Mouse (Mus musculus) liver, embryonic 11.5 days (tissue): ENCODE results near the gene Uba52. TPM values are rescaled to one million over a fixed set of nuclear protein-coding genes. Genes with fewer than 3 reads are reported as not detected.

Experiments used
- ATAC-seq: fragments of 200-750 bp; cut with Nextera tagmentation; replicated peaks from 2 replicates; pipeline ENCODE4 v1.8.0; 2017; ENCODE audit warnings: moderate number of reproducible peaks, mild to moderate bottlenecking, moderate TSS enrichment, moderate library complexity; ENCODE audit not compliant: low FRiP score
- DNase-seq: peaks from one replicate; pipeline ENCODE4 v3.0.0-alpha.2; 2017; ENCODE audit warnings: low spot score
- H3K27ac ChIP-seq: fragments of 300-500 bp; sonication (generic); 2 replicates; pipeline ENCODE4 v1.5.1; 2014; ENCODE audit warnings: mild to moderate bottlenecking, low read depth, low read length, control low read depth
- H3K27me3 ChIP-seq: fragments of 300-500 bp; sonication (generic); replicated peaks from 2 replicates; pipeline ENCODE4 v1.6.1; 2014; ENCODE audit warnings: low read length, mixed read lengths; ENCODE audit not compliant: control insufficient read depth, insufficient read depth
- H3K36me3 ChIP-seq: fragments of 300-500 bp; sonication (generic); 2 replicates; pipeline ENCODE4 v1.6.1; 2014; ENCODE audit warnings: mild to moderate bottlenecking, low read length, moderate library complexity, mixed read lengths; ENCODE audit not compliant: control insufficient read depth, insufficient read depth
- H3K4me1 ChIP-seq: fragments of 300-500 bp; sonication (generic); replicated peaks from 2 replicates; pipeline ENCODE4 v1.6.1; 2014; ENCODE audit warnings: low read length, mixed read lengths; ENCODE audit not compliant: control insufficient read depth, insufficient read depth
- H3K4me2 ChIP-seq: fragments of 300-500 bp; sonication (generic); 2 replicates; pipeline ENCODE4 v1.6.1; 2014; ENCODE audit warnings: mild to moderate bottlenecking, control low read depth, moderate library complexity
- H3K4me3 ChIP-seq: fragments of 300-500 bp; sonication (generic); 2 replicates; pipeline ENCODE4 v1.5.1; 2014; ENCODE audit warnings: low read depth, low read length, control low read depth
- H3K9ac ChIP-seq: fragments of 300-500 bp; sonication (generic); 2 replicates; pipeline ENCODE4 v1.6.1; 2014; ENCODE audit warnings: low read depth, low read length, control low read depth
- H3K9me3 ChIP-seq: fragments of 300-500 bp; sonication (generic); 2 replicates; pipeline ENCODE4 v1.6.1; 2016; ENCODE audit warnings: low read length, inconsistent platforms, mixed read lengths; ENCODE audit not compliant: control insufficient read depth
- WGBS: fragments of 180-500 bp; shearing (Covaris S2); extraction: QIAGEN DNeasy Blood & Tissue Kit; methylation state at CpG from one replicate; pipeline ENCODE4 v1.1.7; 2014; 5-methylcytosine and 5-hydroxymethylcytosine counted together
- polyA plus RNA-seq: library from polyadenylated mRNA; unstranded; fragments of >200 nt; fragmentation: Nextera tagmentation; extraction: Ambion mirVana; gene quantifications from 2 replicates; pipeline ENCODE4 v1.2.1, GENCODE M21; 2014

The Uba52 gene
- polyA plus RNA-seq, 1 experiment from 2014 or later: 1,077 TPM

DNA sequence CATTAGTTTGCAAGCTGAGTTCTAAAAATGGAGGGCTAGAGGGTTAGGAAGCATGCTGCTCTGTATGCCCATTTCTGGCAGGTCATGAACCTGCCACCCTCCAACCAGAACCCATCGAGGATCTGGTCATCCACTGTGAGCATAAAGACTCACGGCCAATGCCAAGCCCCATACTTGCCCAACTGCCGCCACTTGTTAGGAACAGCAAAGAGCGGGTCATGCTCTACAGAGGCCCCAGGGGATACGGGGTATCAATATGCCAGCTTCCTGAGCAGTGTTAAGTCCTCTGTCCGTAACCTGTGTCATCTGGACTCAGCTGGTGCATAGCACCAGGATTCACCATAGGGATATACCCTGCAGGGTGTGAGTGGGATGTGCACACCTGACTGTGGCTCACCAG is 46.4 kb downstream of the Uba52 start:
- peaks cover 2% of the 10 kb centered on the region; the same call in 1 of the 2 replicates for H3K36me3 ChIP-seq
- H3K9me3 ChIP-seq: no peaks in the 10 kb centered on the region
- no peak overlapping the region for H3K4me3 ChIP-seq
- H3K9ac ChIP-seq: no peak overlapping the region
- no peak overlapping the region for H3K4me2 ChIP-seq
- DNase-seq: no peak
- ATAC-seq: no peak
- 86% methylated on average over 6 of the region's 6 CpGs for WGBS
- peaks cover 15% of the 10 kb centered on the region for H3K4me1 ChIP-seq
- no peaks in the 10 kb centered on the region for H3K27me3 ChIP-seq
- H3K27ac ChIP-seq: no peak overlapping the region

DNA sequence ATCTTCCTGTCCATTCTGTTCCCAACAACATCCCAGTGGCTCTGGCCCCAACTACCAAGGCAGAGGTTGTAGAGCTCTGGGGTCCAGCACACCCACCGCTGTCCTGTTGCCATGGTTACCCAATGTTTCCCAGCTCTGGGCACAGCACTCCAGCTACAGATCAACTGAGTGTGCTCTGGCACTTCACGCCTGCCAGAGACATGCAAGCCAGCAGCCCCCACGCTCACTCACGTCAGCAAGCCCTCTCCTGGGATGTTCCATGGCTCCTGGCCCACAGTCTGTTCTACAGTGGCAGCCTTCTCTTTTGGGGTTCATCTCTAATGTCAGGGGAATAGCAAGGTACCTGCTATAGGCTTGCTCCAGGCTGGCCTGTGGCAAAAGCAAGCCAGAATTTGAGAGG is 47.3 kb downstream of the Uba52 start:
- no peak overlapping the region for H3K27ac ChIP-seq
- ATAC-seq: no peak

DNA sequence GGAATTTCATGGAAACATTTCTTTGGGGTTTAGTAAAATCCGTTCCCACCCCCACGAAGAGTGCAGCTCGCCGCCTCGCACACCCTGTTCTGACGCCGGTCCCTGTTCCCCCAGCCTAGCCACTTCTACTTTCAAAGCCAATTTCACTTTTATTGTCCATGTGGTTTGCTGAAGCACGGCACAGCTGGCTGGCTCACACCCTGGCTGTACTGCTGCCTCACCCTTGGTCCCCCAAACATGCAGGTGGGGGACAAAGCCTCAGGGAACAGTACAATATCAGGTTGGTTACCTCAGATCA is 48.1 kb downstream of the Uba52 start:
- Histone ChIP-seq H3K9ac (no peak overlapping the region), H3K4me2 (no peak overlapping the region), H3K4me1 (peaks cover 10% of the 10 kb centered on the region), H3K27me3 (no peaks in the 10 kb centered on the region), H3K9me3 (no peaks in the 10 kb centered on the region), H3K27ac (no peak overlapping the region), H3K36me3 (peaks cover 2% of the 10 kb centered on the region; the same call in 1 of the 2 replicates), H3K4me3 (no peak overlapping the region)
- 94% methylated on average over 8 of the region's 8 CpGs for WGBS
- ATAC-seq: no peak
- no peak for DNase-seq

More for the DNA sequence above, 47.3 kb downstream of the Uba52 start:
- no peaks in the 10 kb centered on the region for H3K9me3 ChIP-seq
- H3K4me2 ChIP-seq: no peak overlapping the region
- no peak overlapping the region for H3K4me3 ChIP-seq
- no peaks in the 10 kb centered on the region for H3K27me3 ChIP-seq
- no peak overlapping the region for H3K9ac ChIP-seq
- H3K36me3 ChIP-seq: peaks cover 2% of the 10 kb centered on the region; the same call in 1 of the 2 replicates
- WGBS: 88% methylated on average over 4 of the region's 4 CpGs
- DNase-seq: no peak
- peaks cover 10% of the 10 kb centered on the region for H3K4me1 ChIP-seq

DNA sequence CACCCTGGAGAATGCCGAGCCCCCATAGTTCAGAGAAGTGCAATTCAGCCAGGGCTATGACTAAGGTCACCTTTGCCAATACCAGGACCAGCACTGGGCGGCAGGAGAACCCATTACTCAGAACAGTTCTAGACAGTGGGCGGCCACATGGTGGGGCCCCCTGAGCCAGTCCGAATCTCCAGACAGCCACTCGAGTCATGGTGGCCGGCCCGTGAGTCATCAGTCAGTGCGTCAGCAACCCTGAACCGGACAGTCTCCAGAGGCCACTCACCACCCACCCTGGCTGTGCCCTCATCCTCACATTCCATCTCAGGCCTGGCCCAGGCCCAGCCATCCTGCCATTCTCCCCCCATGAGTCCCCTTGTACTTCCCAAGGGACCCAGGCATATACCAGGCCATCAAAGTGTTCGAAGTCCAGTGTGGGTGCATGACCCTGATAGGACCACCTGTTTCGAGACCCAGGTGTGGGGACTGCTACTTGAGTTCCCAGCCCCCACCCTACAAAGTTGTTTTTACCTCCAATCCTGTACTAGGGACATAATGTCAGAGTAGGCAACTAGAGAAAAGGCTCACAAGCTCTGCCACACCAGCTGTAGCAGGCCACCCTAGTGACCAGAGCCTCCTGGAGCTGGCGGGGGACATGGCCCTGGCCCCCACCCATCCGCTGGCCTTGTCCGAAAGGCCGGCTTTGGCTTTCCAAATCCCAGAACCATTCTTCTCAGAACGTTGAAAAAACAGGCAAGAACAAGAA is 48.7 kb downstream of the Uba52 start:
- H3K4me3 ChIP-seq: no peak overlapping the region
- 88% methylated on average over 16 of the region's 16 CpGs for WGBS
- no peak overlapping the region for H3K4me2 ChIP-seq
- no peaks in the 10 kb centered on the region for H3K27me3 ChIP-seq
- H3K4me1 ChIP-seq: peaks cover 6% of the 10 kb centered on the region
- peaks cover 2% of the 10 kb centered on the region; the same call in 1 of the 2 replicates for H3K36me3 ChIP-seq
- no peaks in the 10 kb centered on the region for H3K9me3 ChIP-seq
- no peak for ATAC-seq
- no peak overlapping the region for H3K27ac ChIP-seq
- no peak for DNase-seq
- no peak overlapping the region for H3K9ac ChIP-seq

DNA sequence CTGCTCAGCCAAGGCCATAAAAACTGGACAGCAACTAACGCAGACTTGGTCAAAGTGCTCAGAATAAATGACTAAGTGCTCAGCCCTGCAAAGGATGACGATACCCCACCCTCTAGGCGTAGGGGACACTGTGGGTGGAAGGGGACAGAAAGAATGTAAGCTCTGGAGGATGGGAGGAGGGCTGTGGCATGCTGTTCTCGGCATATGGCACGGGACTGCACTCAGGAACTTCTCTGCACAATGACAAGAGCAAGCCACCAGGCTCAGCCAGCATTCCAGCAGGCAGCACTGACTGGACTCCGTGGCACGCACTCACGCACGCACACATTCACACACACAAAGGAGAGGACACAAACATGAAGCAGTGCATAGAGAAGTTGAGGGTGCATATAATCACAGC is 50.0 kb downstream of the Uba52 start:
- no peak overlapping the region for H3K9ac ChIP-seq
- WGBS: 89% methylated on average over 9 of the region's 9 CpGs
- no peak overlapping the region for H3K27ac ChIP-seq
- no peaks in the 10 kb centered on the region for H3K9me3 ChIP-seq
- H3K4me3 ChIP-seq: no peak overlapping the region
- peaks cover 2% of the 10 kb centered on the region; the same call in 1 of the 2 replicates for H3K36me3 ChIP-seq
- no peaks in the 10 kb centered on the region for H3K27me3 ChIP-seq
- ATAC-seq (no peak), DNase-seq (no peak)
- no peak overlapping the region for H3K4me2 ChIP-seq
- H3K4me1 ChIP-seq: no peaks in the 10 kb centered on the region; the same call in 1 of the 2 replicates

DNA sequence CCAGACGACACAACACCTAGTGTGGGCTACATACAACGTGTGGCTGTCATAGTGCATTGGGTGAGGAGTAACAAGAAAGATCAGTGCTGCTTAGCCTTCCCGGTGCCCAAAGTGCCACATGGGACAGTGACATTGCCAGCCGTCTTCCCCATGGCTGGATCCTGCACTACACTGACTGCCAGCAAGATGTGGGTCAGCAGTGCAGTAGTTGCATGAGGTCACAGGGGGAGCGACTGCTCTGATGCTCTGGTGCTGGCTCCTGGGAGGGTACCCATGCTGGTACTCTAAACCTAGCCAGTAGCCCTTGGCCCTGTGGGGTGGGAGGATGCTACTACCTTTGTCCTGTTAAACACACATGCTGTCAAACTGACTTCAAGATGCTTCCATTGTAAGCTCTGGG is 50.4 kb downstream of the Uba52 start:
- Histone ChIP-seq H3K27ac (no peak overlapping the region), H3K9ac (no peak overlapping the region)
- no peak for DNase-seq

DNA sequence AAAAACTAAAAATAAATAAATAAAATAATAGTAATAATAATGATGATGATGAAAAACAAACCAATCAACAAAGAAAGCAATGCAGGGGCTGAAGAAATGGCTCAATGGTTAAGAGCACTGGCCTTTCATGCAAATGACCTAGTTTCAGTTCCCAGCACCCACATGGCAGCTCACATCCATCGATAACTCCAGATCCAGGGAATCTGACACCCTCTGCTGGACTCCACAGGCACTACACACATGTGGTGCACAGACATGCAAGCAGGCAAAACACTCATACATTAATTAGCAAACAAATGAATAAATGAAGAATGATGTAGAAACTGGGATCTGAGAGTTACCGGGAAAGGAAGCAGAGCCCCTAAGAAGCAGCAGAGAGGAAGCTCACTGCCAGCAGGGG is 51.0 kb downstream of the Uba52 start:
- no peak overlapping the region for H3K27ac ChIP-seq
- H3K4me2 ChIP-seq: no peak overlapping the region
- 95% methylated on average over 2 of the region's 2 CpGs for WGBS
- no peak overlapping the region for H3K4me3 ChIP-seq
- H3K36me3 ChIP-seq: peaks cover 2% of the 10 kb centered on the region; the same call in 1 of the 2 replicates
- H3K9me3 ChIP-seq: no peaks in the 10 kb centered on the region
- H3K4me1 ChIP-seq: no peaks in the 10 kb centered on the region; the same call in 1 of the 2 replicates
- no peak overlapping the region for H3K9ac ChIP-seq
- no peaks in the 10 kb centered on the region for H3K27me3 ChIP-seq
- DNase-seq: no peak
- ATAC-seq: no peak

More for the DNA sequence above, 50.4 kb downstream of the Uba52 start:
- Histone ChIP-seq H3K4me3 (no peak overlapping the region), H3K36me3 (peaks cover 2% of the 10 kb centered on the region; the same call in 1 of the 2 replicates), H3K9me3 (no peaks in the 10 kb centered on the region), H3K4me2 (no peak overlapping the region), H3K4me1 (no peaks in the 10 kb centered on the region; the same call in 1 of the 2 replicates), H3K27me3 (no peaks in the 10 kb centered on the region)
- WGBS: 92% methylated on average over 5 of the region's 5 CpGs
- ATAC-seq: no peak

DNA sequence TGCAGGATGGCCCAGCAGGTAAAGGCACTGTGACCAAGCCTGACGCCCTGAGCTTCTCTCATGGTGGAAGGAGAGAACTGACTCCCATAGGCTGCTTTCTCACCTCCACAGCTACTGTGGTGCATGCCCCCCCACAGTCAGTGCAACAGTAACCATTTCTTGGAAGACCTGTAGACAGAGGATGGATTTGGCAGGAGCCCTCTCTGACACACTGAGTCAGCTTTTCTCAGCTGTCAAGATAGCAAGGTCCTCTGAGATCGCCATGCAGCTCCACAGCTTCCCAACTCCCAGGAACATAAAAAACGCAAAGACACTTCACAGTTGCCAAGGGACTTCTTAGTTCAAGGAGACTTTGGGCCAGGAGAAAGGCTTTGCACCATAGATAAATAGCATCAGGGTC is 52.1 kb downstream of the Uba52 start:
- Histone ChIP-seq H3K4me1 (no peaks in the 10 kb centered on the region; the same call in 1 of the 2 replicates), H3K9me3 (no peaks in the 10 kb centered on the region), H3K9ac (no peak overlapping the region), H3K4me3 (no peak overlapping the region), H3K36me3 (peaks cover 2% of the 10 kb centered on the region; the same call in 1 of the 2 replicates), H3K27me3 (0 out of 2 replicates have a peak, but pooled peaks cover 2% of the 10 kb centered on the region), H3K4me2 (no peak overlapping the region), H3K27ac (no peak overlapping the region)
- ATAC-seq: no peak
- no peak for DNase-seq
- 72% methylated on average over 3 of the region's 3 CpGs for WGBS
